Mouse (Mus musculus) megakaryocyte-erythroid progenitor cell, adult 5-6 weeks (primary cell): ENCODE data around the gene Lrit2. TPM values are rescaled to one million over a fixed set of nuclear protein-coding genes. Genes with fewer than 3 reads are reported as not detected.
A peak's percentile ranks its signal among the peaks of the same experiment; 100 is the strongest.

ENCODE experiments used
- ATAC-seq: replicated peaks from 2 replicates; pipeline ENCODE4 v1.8.0; 2016; ENCODE audit warnings: mild to moderate bottlenecking, inconsistent platforms; ENCODE audit not compliant: severe bottlenecking, poor library complexity, low FRiP score, low TSS enrichment
- total RNA-seq, 2 experiments: library from RNA; stranded (forward) in 1 of 2; stranded (reverse) in 1 of 2; fragments of 200-1000, 215-1000 nt in 1 of 2; fragments of >200 nt in 1 of 2; fragmentation: Nextera tagmentation in 1 of 2; gene quantifications; 2 replicates each; pipeline ENCODE4 v1.2.3; 2014 to 2017

Lrit2 gene
- total RNA-seq (2014; fragmentation: Nextera tagmentation) = not detected in 2 replicates
- not detected in 2 replicates for total RNA-seq (2017)

- no peak for ATAC-seq
These were observed at the start of gene Lrit2 for GRCm38 (mm10) chr14:37067629-37068028. Lrit2 (plus strand) TSS chr14:37067929.

GRCm38 (mm10) chr14:37027248-37027933, 40.3 kb upstream of the Lrit2 start:
- ATAC-seq = no peak

GRCm38 (mm10) chr14:37027951-37028350, 39.8 kb upstream of the Lrit2 start:
- no peak for ATAC-seq

- no peak for ATAC-seq
These were observed 39.2 kb upstream of the Lrit2 start for GRCm38 (mm10) chr14:37028555-37028954.

- ATAC-seq = no peak
These were observed 35.1 kb upstream of the Lrit2 start for GRCm38 (mm10) chr14:37032481-37033104.

GRCm38 (mm10) chr14:37033241-37033640, 34.5 kb upstream of the Lrit2 start:
- ATAC-seq = peak; percentile 84

- no peak for ATAC-seq
These were observed 33.3 kb upstream of the Lrit2 start for GRCm38 (mm10) chr14:37034432-37034831.

- no peak for ATAC-seq
These were observed 18.8 kb upstream of the Lrit2 start, which contains the start of gene Rgr for GRCm38 (mm10) chr14:37048914-37049410. Rgr (minus strand) TSS chr14:37048964.

GRCm38 (mm10) chr14:37064849-37065248, 2.9 kb upstream of the Lrit2 start:
- ATAC-seq = no peak

GRCm38 (mm10) chr14:37066636-37067035, 1.1 kb upstream of the Lrit2 start:
- ATAC-seq = no peak

- ATAC-seq = peak; percentile 50; the same call in 1 of the 2 replicates
These were observed 787 bp downstream of the Lrit2 start for GRCm38 (mm10) chr14:37068516-37068915.

GRCm38 (mm10) chr14:37080724-37081123, 13.0 kb downstream of the Lrit2 start:
- no peak for ATAC-seq

GRCm38 (mm10) chr14:37083755-37084154, 16.0 kb downstream of the Lrit2 start:
- ATAC-seq = no peak

- no peak for ATAC-seq
These were observed 26.7 kb downstream of the Lrit2 start for GRCm38 (mm10) chr14:37094436-37094835.

GRCm38 (mm10) chr14:37095556-37095955, 27.8 kb downstream of the Lrit2 start:
- no peak for ATAC-seq

GRCm38 (mm10) chr14:37097956-37098530, 30.3 kb downstream of the Lrit2 start, which contains the start of gene Cdhr1:
Cdhr1 (minus strand) TSS chr14:37098347.
- ATAC-seq = no peak

GRCm38 (mm10) chr14:37101531-37101930, 33.8 kb downstream of the Lrit2 start:
- no peak for ATAC-seq

GRCm38 (mm10) chr14:37102484-37102883, 34.8 kb downstream of the Lrit2 start:
- no peak for ATAC-seq

GRCm38 (mm10) chr14:37104747-37105146, 37.0 kb downstream of the Lrit2 start:
- ATAC-seq = no peak

- ATAC-seq = no peak
These were observed 38.1 kb downstream of the Lrit2 start for GRCm38 (mm10) chr14:37105846-37106245.
